Mouse (Mus musculus) brain, embryonic 14.5 days (tissue): ENCODE data around the gene Pdcd2l. TPM values are rescaled to one million over a fixed set of nuclear protein-coding genes. Genes with fewer than 3 reads are reported as not detected.
A peak's percentile ranks its signal among the peaks of the same experiment; 100 is the strongest.

ENCODE experiments used
- DNase-seq: peaks from one replicate; pipeline ENCODE4 v3.0.0-alpha.2; 2011; ENCODE audit warnings: low read depth
- CTCF ChIP-seq: fragments of 200-500 bp; IDR thresholded peaks from 2 replicates; pipeline ENCODE4 v1.5.1; 2012; ENCODE audit warnings: inconsistent platforms, mild to moderate bottlenecking, moderate library complexity, borderline replicate concordance; ENCODE audit not compliant: insufficient read depth, insufficient read length; ENCODE audit errors: extremely low read depth
- POLR2A ChIP-seq: fragments of 200-500 bp; IDR thresholded peaks from 2 replicates; pipeline ENCODE4 v1.6.1; 2012; ENCODE audit warnings: mild to moderate bottlenecking, inconsistent platforms, borderline replicate concordance; ENCODE audit not compliant: poor library complexity, insufficient read depth, insufficient read length, severe bottlenecking; ENCODE audit errors: extremely low read depth
- polyA plus RNA-seq: library from polyadenylated mRNA; depleted of rRNA; stranded (reverse); fragments of >200 nt; gene quantifications from 2 replicates; pipeline ENCODE4 v1.2.3, GENCODE M21; 2012; rRNA removed

Pdcd2l gene
- polyA plus RNA-seq, 1 experiment: 48.7 TPM

- no peak for DNase-seq
- TF ChIP-seq POLR2A: no peak
- peak; percentile 10; the same call in 1 of the 2 replicates for TF ChIP-seq CTCF
These were observed 37.3 kb downstream of the Pdcd2l start for GRCm38 (mm10) chr7:34159167-34159566.

- DNase-seq: no peak
- TF ChIP-seq CTCF (no peak), POLR2A (no peak)
These were observed 38.5 kb downstream of the Pdcd2l start for GRCm38 (mm10) chr7:34157994-34158393.

GRCm38 (mm10) chr7:34147193-34147592, 49.3 kb downstream of the Pdcd2l start:
- no peak for DNase-seq
- TF ChIP-seq POLR2A (no peak), CTCF (no peak)

- TF ChIP-seq CTCF (no peak), POLR2A (no peak)
- DNase-seq: no peak
These were observed 55.3 kb downstream of the Pdcd2l start for GRCm38 (mm10) chr7:34141123-34141522.

GRCm38 (mm10) chr7:34139493-34139892, 57.0 kb downstream of the Pdcd2l start:
- DNase-seq: no peak
- TF ChIP-seq POLR2A (no peak), CTCF (no peak)

Other genes starting within 250 kb of the Pdcd2l start
- not detected in 2 replicates for gene Scgb2b27, start 182.7 kb downstream of the Pdcd2l start, polyA plus RNA-seq
- gene Scgb1b27, start 175.2 kb downstream of the Pdcd2l start, polyA plus RNA-seq: not detected in 2 replicates
- not detected in 2 replicates for gene Scgb1b30, start 101.2 kb downstream of the Pdcd2l start, polyA plus RNA-seq
- 35.5 and 40.4 TPM in 2 replicates for gene Wtip, start 63.4 kb downstream of the Pdcd2l start, polyA plus RNA-seq
- gene Uba2, start 27.1 kb downstream of the Pdcd2l start, polyA plus RNA-seq: 133 and 136 TPM in 2 replicates
- 209 and 273 TPM in 2 replicates for gene Gpi1, start 33.7 kb upstream of the Pdcd2l start, polyA plus RNA-seq
- not detected in 2 replicates for gene Gm6096, start 54.4 kb upstream of the Pdcd2l start, polyA plus RNA-seq
- gene 4931406P16Rik, start 116.9 kb upstream of the Pdcd2l start, polyA plus RNA-seq: 37.5 and 45.5 TPM in 2 replicates
- 68.7 and 83.9 TPM in 2 replicates for gene Lsm14a, start 196.7 kb upstream of the Pdcd2l start, polyA plus RNA-seq